Mouse (Mus musculus): Measurements from ENCODE around the gene Tent4a. TPM values are rescaled to one million over a fixed set of nuclear protein-coding genes. Genes with fewer than 3 reads are reported as not detected.

Gene Tent4a
- polyA plus RNA-seq, 1 experiment from 2014 or later = 4.8 TPM

- Histone ChIP-seq H3K9me3 (replicated peaks; ENCODE audit: control insufficient read depth, low read length) (no peaks in the 10 kb centered on the region), H3K36me3 (ENCODE audit: control insufficient read depth, insufficient read depth, low read length) (no peaks in the 10 kb centered on the region), H3K27me3 (ENCODE audit: control insufficient read depth, insufficient read depth, low read length) (peaks cover 16% of the 10 kb centered on the region), H3K4me1 (ENCODE audit: control insufficient read depth, insufficient read depth, low read length) (peaks cover 6% of the 10 kb centered on the region; the same call in 1 of the 2 replicates), H3K9ac (ENCODE audit: low read length) (0 out of 2 replicates have a peak overlapping the region, but pooled peaks have one; percentile 19), H3K4me2 (ENCODE audit: low read depth, low read length) (peak overlapping the region; percentile 50), H3K27ac (ENCODE audit: low read length) (no peak overlapping the region), H3K4me3 (replicated peaks; ENCODE audit: low read length) (peak overlapping the region; percentile 32)
- peak; percentile 28; the same call in 1 of the 2 replicates for ATAC-seq (ENCODE audit: insufficient read depth, low FRiP score)
- 3% methylated on average over 30 of the region's 30 CpGs for WGBS
Measured at GRCm38 (mm10) chr13:69481634-69482505, 52.5 kb downstream of the Tent4a start.

GRCm38 (mm10) chr13:69481026-69481425, 53.4 kb downstream of the Tent4a start:
- 19% methylated on average over 8 of the region's 8 CpGs for WGBS
- ATAC-seq (ENCODE audit: insufficient read depth, low FRiP score) = no peak

GRCm38 (mm10) chr13:69479906-69480305, 54.5 kb downstream of the Tent4a start:
- Histone ChIP-seq H3K4me2 (ENCODE audit: low read depth, low read length) (no peak overlapping the region), H3K27ac (ENCODE audit: low read length) (no peak overlapping the region), H3K9me3 (replicated peaks; ENCODE audit: control insufficient read depth, low read length) (no peaks in the 10 kb centered on the region), H3K27me3 (ENCODE audit: control insufficient read depth, insufficient read depth, low read length) (peaks cover 16% of the 10 kb centered on the region), H3K4me1 (ENCODE audit: control insufficient read depth, insufficient read depth, low read length) (peaks cover 6% of the 10 kb centered on the region; the same call in 1 of the 2 replicates), H3K36me3 (ENCODE audit: control insufficient read depth, insufficient read depth, low read length) (no peaks in the 10 kb centered on the region), H3K4me3 (replicated peaks; ENCODE audit: low read length) (no peak overlapping the region), H3K9ac (ENCODE audit: low read length) (no peak overlapping the region)
- no peak for ATAC-seq (ENCODE audit: insufficient read depth, low FRiP score)
- WGBS = 68% methylated on average over 2 of the region's 2 CpGs

More at GRCm38 (mm10) chr13:69481026-69481425, 53.4 kb downstream of the Tent4a start:
- H3K9ac ChIP-seq (ENCODE audit: low read length) = no peak overlapping the region
- no peaks in the 10 kb centered on the region for H3K36me3 ChIP-seq (ENCODE audit: control insufficient read depth, insufficient read depth, low read length)
- H3K27me3 ChIP-seq (ENCODE audit: control insufficient read depth, insufficient read depth, low read length) = peaks cover 16% of the 10 kb centered on the region
- peaks cover 6% of the 10 kb centered on the region; the same call in 1 of the 2 replicates for H3K4me1 ChIP-seq (ENCODE audit: control insufficient read depth, insufficient read depth, low read length)
- H3K27ac ChIP-seq (ENCODE audit: low read length) = no peak overlapping the region
- no peaks in the 10 kb centered on the region for H3K9me3 ChIP-seq (replicated peaks; ENCODE audit: control insufficient read depth, low read length)
- H3K4me2 ChIP-seq (ENCODE audit: low read depth, low read length) = no peak overlapping the region
- no peak overlapping the region for H3K4me3 ChIP-seq (replicated peaks; ENCODE audit: low read length)

- H3K36me3 ChIP-seq (ENCODE audit: control insufficient read depth, insufficient read depth, low read length) = no peaks in the 10 kb centered on the region
- H3K27ac ChIP-seq (ENCODE audit: low read length) = no peak overlapping the region
- ATAC-seq (ENCODE audit: insufficient read depth, low FRiP score) = no peak
- 90% methylated on average over 6 of the region's 6 CpGs for WGBS
- H3K4me2 ChIP-seq (ENCODE audit: low read depth, low read length) = no peak overlapping the region
- H3K9me3 ChIP-seq (replicated peaks; ENCODE audit: control insufficient read depth, low read length) = no peaks in the 10 kb centered on the region
- no peak overlapping the region for H3K4me3 ChIP-seq (replicated peaks; ENCODE audit: low read length)
- H3K4me1 ChIP-seq (ENCODE audit: control insufficient read depth, insufficient read depth, low read length) = peaks cover 6% of the 10 kb centered on the region; the same call in 1 of the 2 replicates
- H3K27me3 ChIP-seq (ENCODE audit: control insufficient read depth, insufficient read depth, low read length) = peaks cover 16% of the 10 kb centered on the region
- no peak overlapping the region for H3K9ac ChIP-seq (ENCODE audit: low read length)
Measured at GRCm38 (mm10) chr13:69478703-69479102, 55.7 kb downstream of the Tent4a start.

- H3K4me2 ChIP-seq (ENCODE audit: low read depth, low read length) = no peak overlapping the region
- 42% methylated on average over 17 of the region's 17 CpGs for WGBS
Measured at GRCm38 (mm10) chr13:69460635-69461465, 73.6 kb downstream of the Tent4a start.

GRCm38 (mm10) chr13:69459657-69460458, 74.6 kb downstream of the Tent4a start:
- no peaks in the 10 kb centered on the region for H3K27me3 ChIP-seq (ENCODE audit: control insufficient read depth, insufficient read depth, low read length)
- no peak overlapping the region for H3K9ac ChIP-seq (ENCODE audit: low read length)
- no peaks in the 10 kb centered on the region for H3K4me1 ChIP-seq (ENCODE audit: control insufficient read depth, insufficient read depth, low read length)
- no peak overlapping the region for H3K27ac ChIP-seq (ENCODE audit: low read length)
- no peaks in the 10 kb centered on the region for H3K9me3 ChIP-seq (replicated peaks; ENCODE audit: control insufficient read depth, low read length)
- H3K36me3 ChIP-seq (ENCODE audit: control insufficient read depth, insufficient read depth, low read length) = no peaks in the 10 kb centered on the region
- no peak for ATAC-seq (ENCODE audit: insufficient read depth, low FRiP score)
- no peak overlapping the region for H3K4me2 ChIP-seq (ENCODE audit: low read depth, low read length)
- H3K4me3 ChIP-seq (replicated peaks; ENCODE audit: low read length) = no peak overlapping the region
- 11% methylated on average over 8 of the region's 8 CpGs for WGBS

More at GRCm38 (mm10) chr13:69460635-69461465, 73.6 kb downstream of the Tent4a start:
- no peak for ATAC-seq (ENCODE audit: insufficient read depth, low FRiP score)
- H3K9ac ChIP-seq (ENCODE audit: low read length) = no peak overlapping the region; the same call in 1 of the 2 replicates
- no peak overlapping the region for H3K27ac ChIP-seq (ENCODE audit: low read length)
- no peaks in the 10 kb centered on the region for H3K27me3 ChIP-seq (ENCODE audit: control insufficient read depth, insufficient read depth, low read length)
- H3K9me3 ChIP-seq (replicated peaks; ENCODE audit: control insufficient read depth, low read length) = no peaks in the 10 kb centered on the region
- no peaks in the 10 kb centered on the region for H3K4me1 ChIP-seq (ENCODE audit: control insufficient read depth, insufficient read depth, low read length)
- no peaks in the 10 kb centered on the region for H3K36me3 ChIP-seq (ENCODE audit: control insufficient read depth, insufficient read depth, low read length)
- H3K4me3 ChIP-seq (replicated peaks; ENCODE audit: low read length) = no peak overlapping the region

- no peaks in the 10 kb centered on the region for H3K36me3 ChIP-seq (ENCODE audit: control insufficient read depth, insufficient read depth, low read length)
- WGBS = 87% methylated on average over 2 of the region's 2 CpGs
Measured at GRCm38 (mm10) chr13:69458891-69459290, 75.5 kb downstream of the Tent4a start.

GRCm38 (mm10) chr13:69458461-69458860, 76.0 kb downstream of the Tent4a start:
- WGBS = 89% methylated on average over 6 of the region's 6 CpGs
- Histone ChIP-seq H3K27ac (ENCODE audit: low read length) (no peak overlapping the region), H3K4me3 (replicated peaks; ENCODE audit: low read length) (no peak overlapping the region), H3K9me3 (replicated peaks; ENCODE audit: control insufficient read depth, low read length) (no peaks in the 10 kb centered on the region), H3K9ac (ENCODE audit: low read length) (no peak overlapping the region), H3K4me1 (ENCODE audit: control insufficient read depth, insufficient read depth, low read length) (no peaks in the 10 kb centered on the region), H3K27me3 (ENCODE audit: control insufficient read depth, insufficient read depth, low read length) (no peaks in the 10 kb centered on the region), H3K4me2 (ENCODE audit: low read depth, low read length) (no peak overlapping the region), H3K36me3 (ENCODE audit: control insufficient read depth, insufficient read depth, low read length) (no peaks in the 10 kb centered on the region)
- ATAC-seq (ENCODE audit: insufficient read depth, low FRiP score) = no peak

More at GRCm38 (mm10) chr13:69458891-69459290, 75.5 kb downstream of the Tent4a start:
- Histone ChIP-seq H3K4me3 (replicated peaks; ENCODE audit: low read length) (no peak overlapping the region), H3K4me2 (ENCODE audit: low read depth, low read length) (no peak overlapping the region), H3K4me1 (ENCODE audit: control insufficient read depth, insufficient read depth, low read length) (no peaks in the 10 kb centered on the region), H3K9me3 (replicated peaks; ENCODE audit: control insufficient read depth, low read length) (no peaks in the 10 kb centered on the region), H3K9ac (ENCODE audit: low read length) (no peak overlapping the region), H3K27me3 (ENCODE audit: control insufficient read depth, insufficient read depth, low read length) (no peaks in the 10 kb centered on the region), H3K27ac (ENCODE audit: low read length) (no peak overlapping the region)
- no peak for ATAC-seq (ENCODE audit: insufficient read depth, low FRiP score)
